Mouse (Mus musculus) testis, adult 2 months (tissue): ENCODE measurements around the gene Pde2a.

Experiments
- CTCF ChIP-seq: fragments of 200-500 bp; IDR thresholded peaks from 2 replicates; pipeline ENCODE4 v1.5.1; 2012; ENCODE audit warnings: low read depth, mild to moderate bottlenecking, inconsistent platforms, low read length, moderate library complexity; ENCODE audit not compliant: control insufficient read depth, insufficient read depth, insufficient replicate concordance
- POLR2A ChIP-seq: fragments of 200-500 bp; IDR thresholded peaks from 2 replicates; pipeline ENCODE4 v1.6.1; 2012; ENCODE audit warnings: low read depth, mild to moderate bottlenecking, inconsistent platforms, low read length, moderate library complexity; ENCODE audit not compliant: control insufficient read depth

DNA sequence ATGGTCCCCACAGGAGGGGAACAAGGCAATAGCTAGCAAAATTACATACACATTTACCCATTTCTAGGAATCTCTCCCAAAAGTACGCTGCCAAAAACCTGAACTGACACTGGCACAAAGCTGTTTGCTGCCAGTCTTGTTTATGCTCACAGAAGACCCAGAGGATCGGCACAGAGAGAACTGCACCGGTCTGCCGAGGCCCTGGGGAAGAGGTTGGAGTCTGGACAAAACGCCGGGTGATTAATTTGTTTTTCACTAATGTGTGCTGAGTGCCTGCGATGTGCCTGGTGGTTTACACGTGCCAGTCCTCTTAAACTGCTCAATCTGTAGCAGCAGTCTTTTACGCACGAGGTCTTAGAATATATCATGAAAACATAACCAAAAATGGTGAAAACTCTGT is 113.6 kb downstream of the Pde2a start:
- TF ChIP-seq CTCF = no peak
- no peak for TF ChIP-seq POLR2A
